Mouse (Mus musculus) heart, embryonic 14.5 days (tissue): ENCODE results near the gene Cnn3. TPM values are rescaled to one million over a fixed set of nuclear protein-coding genes. Genes with fewer than 3 reads are reported as not detected.

Source experiments
- ATAC-seq: fragments of 200-750 bp; cut with Nextera tagmentation; 2 replicates; pipeline ENCODE4 v1.8.0; 2017; ENCODE audit warnings: low read depth, moderate TSS enrichment; ENCODE audit not compliant: insufficient number of reproducible peaks, insufficient read depth, low FRiP score
- H3K27ac ChIP-seq, 2 experiments: fragments of 200-500 bp in 1 of 2; fragments of 300-500 bp in 1 of 2; sonication (generic) in 1 of 2; replicated peaks in 1 of 2; 2 replicates each; pipeline ENCODE4 v1.5.1; 2012 to 2014; ENCODE audit warnings: low read depth in 2 of 2, low read length in 2 of 2, control low read depth in 1 of 2, mild to moderate bottlenecking in 1 of 2, mixed read lengths in 1 of 2; ENCODE audit not compliant: control insufficient read depth in 1 of 2, insufficient read depth in 1 of 2
- H3K27me3 ChIP-seq: fragments of 300-500 bp; sonication (generic); 2 replicates; pipeline ENCODE4 v1.6.1; 2014; ENCODE audit warnings: mild to moderate bottlenecking, low read length, control low read depth; ENCODE audit not compliant: control insufficient read depth, insufficient read depth
- H3K36me3 ChIP-seq: fragments of 300-500 bp; sonication (generic); 2 replicates; pipeline ENCODE4 v1.6.1; 2014; ENCODE audit warnings: mild to moderate bottlenecking, control low read depth, low read length, mixed read lengths; ENCODE audit not compliant: control insufficient read depth, insufficient read depth
- H3K4me1 ChIP-seq, 2 experiments: fragments of 200-500 bp in 1 of 2; fragments of 300-500 bp in 1 of 2; sonication (generic) in 1 of 2; 2 replicates each; pipeline ENCODE4 v1.6.1; 2012 to 2014; ENCODE audit warnings: low read length in 2 of 2, control low read depth in 1 of 2, mixed read lengths in 1 of 2; ENCODE audit not compliant: control insufficient read depth in 2 of 2, insufficient read depth in 2 of 2
- H3K4me2 ChIP-seq: fragments of 300-500 bp; sonication (generic); 2 replicates; pipeline ENCODE4 v1.6.1; 2014; ENCODE audit warnings: mild to moderate bottlenecking, low read length
- H3K4me3 ChIP-seq, 2 experiments: fragments of 200-500 bp in 1 of 2; fragments of 300-500 bp in 1 of 2; sonication (generic) in 1 of 2; 2 replicates each; pipeline ENCODE4 v1.5.1; 2012 to 2014; ENCODE audit warnings: low read length in 2 of 2, mild to moderate bottlenecking in 2 of 2, control low read depth in 1 of 2, low read depth in 1 of 2, moderate library complexity in 1 of 2; ENCODE audit not compliant: control insufficient read depth in 1 of 2, insufficient read depth in 1 of 2
- H3K9ac ChIP-seq: fragments of 300-500 bp; sonication (generic); 2 replicates; pipeline ENCODE4 v1.6.1; 2014; ENCODE audit warnings: mild to moderate bottlenecking, low read length
- H3K9me3 ChIP-seq: fragments of 300-500 bp; sonication (generic); 2 replicates; pipeline ENCODE4 v1.6.1; 2016; ENCODE audit warnings: low read length, control low read depth; ENCODE audit not compliant: control insufficient read depth
- WGBS: fragments of 180-500 bp; shearing (Covaris S2); extraction: QIAGEN DNeasy Blood & Tissue Kit; methylation state at CpG from one replicate; pipeline ENCODE4 v1.1.7; 2014; 5-methylcytosine and 5-hydroxymethylcytosine counted together
- polyA plus RNA-seq: library from polyadenylated mRNA; unstranded; fragments of >200 nt; fragmentation: Nextera tagmentation; extraction: Ambion mirVana; gene quantifications from 2 replicates; pipeline ENCODE4 v1.2.1, GENCODE M21; 2014

The Cnn3 gene
- polyA plus RNA-seq, 1 experiment from 2014 or later: 372 TPM

DNA sequence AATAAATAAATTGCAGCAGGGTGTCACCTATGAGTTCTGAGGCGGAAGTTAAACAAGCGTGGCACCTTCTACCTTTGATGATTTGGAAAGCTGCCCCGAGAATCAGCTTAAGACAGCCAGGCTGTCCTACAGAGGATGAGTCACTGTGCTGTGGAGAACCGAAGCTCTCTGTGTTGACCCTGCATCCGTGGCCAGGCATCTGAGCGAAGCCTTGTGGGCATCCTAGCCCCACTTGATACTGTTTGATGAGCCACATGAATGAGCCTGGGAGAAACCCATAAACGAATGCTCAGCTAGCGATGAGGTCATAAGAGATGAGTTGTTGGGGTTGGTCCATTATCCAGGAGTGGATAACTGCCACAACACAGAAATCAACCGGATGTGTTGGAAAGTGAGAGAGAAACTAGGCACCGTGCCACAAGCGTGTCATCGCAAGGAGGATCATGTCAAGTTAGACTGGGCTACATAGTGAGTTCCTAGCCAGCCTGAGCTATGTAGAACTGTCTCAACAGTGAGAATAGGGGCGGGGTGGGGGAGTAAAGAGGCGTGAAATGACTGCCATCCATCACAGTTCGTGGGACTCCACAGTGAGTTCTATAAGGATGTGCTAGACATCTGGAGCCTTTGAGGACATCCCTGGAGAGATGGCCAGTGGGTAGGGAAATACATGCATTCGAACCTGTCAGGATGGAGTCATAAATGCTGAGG lies 30.6 kb upstream of the Cnn3 start:
- Histone ChIP-seq H3K27ac (no peak overlapping the region), H3K27me3 (no peaks in the 10 kb centered on the region), H3K4me3 (no peak overlapping the region), H3K4me2 (no peak overlapping the region), H3K36me3 (no peaks in the 10 kb centered on the region), H3K4me1 (peaks cover 2 to 7% of the 10 kb centered on the region in 2 experiments; a peak in 3 of 4 replicates), H3K9ac (no peak overlapping the region), H3K9me3 (no peaks in the 10 kb centered on the region)
- no peak for ATAC-seq
- 69% methylated on average over 16 of the region's 16 CpGs for WGBS

GRCm38 (mm10) chr3:121396561-121396960 lies 29.7 kb upstream of the Cnn3 start:
- Histone ChIP-seq H3K36me3 (no peaks in the 10 kb centered on the region), H3K9ac (no peak overlapping the region), H3K9me3 (no peaks in the 10 kb centered on the region), H3K4me1 (peaks cover 2 to 3% of the 10 kb centered on the region in 2 experiments; a peak in 2 of 4 replicates), H3K27ac (no peak overlapping the region), H3K4me3 (no peak overlapping the region), H3K27me3 (no peaks in the 10 kb centered on the region), H3K4me2 (no peak overlapping the region)
- ATAC-seq: no peak
- WGBS: 74% methylated on average over 7 of the region's 7 CpGs

DNA sequence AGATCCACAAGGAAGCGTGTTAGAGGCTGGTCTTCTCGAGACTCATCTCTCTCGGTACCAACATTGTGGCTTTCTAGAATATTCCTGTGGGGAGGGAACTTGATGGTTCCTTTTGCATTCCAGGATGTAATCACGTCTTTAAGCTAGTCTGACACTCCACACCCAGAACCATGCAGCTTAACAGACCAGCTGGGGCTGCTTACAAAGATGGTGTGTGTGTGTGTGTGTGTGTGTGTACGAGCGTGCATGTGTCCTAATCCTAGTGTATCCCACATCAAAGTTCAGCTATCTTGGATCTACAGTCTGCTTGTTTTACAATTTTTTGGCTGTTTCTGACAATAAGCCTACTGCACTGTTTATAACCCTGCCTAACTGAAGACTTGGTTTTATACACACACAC lies 29.3 kb upstream of the Cnn3 start:
- no peaks in the 10 kb centered on the region for H3K36me3 ChIP-seq
- no peak overlapping the region for H3K4me2 ChIP-seq
- H3K4me3 ChIP-seq: no peak overlapping the region
- ATAC-seq: no peak
- no peak overlapping the region for H3K27ac ChIP-seq
- H3K27me3 ChIP-seq: no peaks in the 10 kb centered on the region
- H3K9me3 ChIP-seq: no peaks in the 10 kb centered on the region
- WGBS: 77% methylated on average over 6 of the region's 6 CpGs
- peaks cover 2 to 3% of the 10 kb centered on the region in 2 experiments; a peak in 2 of 4 replicates for H3K4me1 ChIP-seq
- no peak overlapping the region for H3K9ac ChIP-seq

- Histone ChIP-seq H3K27me3 (no peaks in the 10 kb centered on the region), H3K9ac (no peak overlapping the region), H3K4me1 (no peaks in the 10 kb centered on the region), H3K27ac (no peak overlapping the region), H3K9me3 (no peaks in the 10 kb centered on the region), H3K36me3 (no peaks in the 10 kb centered on the region), H3K4me3 (no peak overlapping the region), H3K4me2 (no peak overlapping the region)
- WGBS: 77% methylated on average over 4 of the region's 4 CpGs
- ATAC-seq: no peak
These were observed 24.9 kb upstream of the Cnn3 start for GRCm38 (mm10) chr3:121401384-121401783.

DNA sequence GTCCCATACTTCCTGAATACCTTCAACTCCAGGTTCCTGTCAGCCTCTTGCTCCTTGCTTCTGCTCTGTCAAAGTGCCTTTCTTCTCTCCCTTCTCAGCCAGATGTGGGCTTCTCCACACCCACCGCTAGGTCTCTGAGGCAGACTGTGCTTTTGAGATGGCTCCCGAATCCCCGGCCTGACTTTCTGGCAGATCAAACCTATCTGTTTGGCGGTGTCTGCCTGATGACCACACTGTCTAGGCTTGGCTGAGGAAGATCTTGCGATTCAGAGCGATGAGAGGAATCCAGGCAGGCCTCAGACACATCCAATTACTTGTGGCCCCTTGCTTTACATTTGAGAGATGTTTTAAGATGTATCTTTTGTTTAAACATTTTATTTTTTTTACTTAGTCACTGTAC lies 24.2 kb upstream of the Cnn3 start:
- no peaks in the 10 kb centered on the region for H3K27me3 ChIP-seq
- no peak overlapping the region for H3K9ac ChIP-seq
- no peak overlapping the region for H3K4me3 ChIP-seq
- H3K9me3 ChIP-seq: no peaks in the 10 kb centered on the region
- ATAC-seq: no peak
- H3K27ac ChIP-seq: no peak overlapping the region
- 83% methylated on average over 6 of the region's 6 CpGs for WGBS
- H3K36me3 ChIP-seq: no peaks in the 10 kb centered on the region
- H3K4me2 ChIP-seq: no peak overlapping the region
- no peaks in the 10 kb centered on the region for H3K4me1 ChIP-seq

GRCm38 (mm10) chr3:121403449-121403848 lies 22.8 kb upstream of the Cnn3 start:
- H3K27me3 ChIP-seq: no peaks in the 10 kb centered on the region
- H3K9me3 ChIP-seq: no peaks in the 10 kb centered on the region
- no peak overlapping the region for H3K9ac ChIP-seq
- no peak overlapping the region for H3K27ac ChIP-seq
- H3K4me3 ChIP-seq: no peak overlapping the region
- H3K4me1 ChIP-seq: peaks cover 0 to 4% of the 10 kb centered on the region in 2 experiments; a peak in 1 of 4 replicates
- H3K4me2 ChIP-seq: no peak overlapping the region
- H3K36me3 ChIP-seq: no peaks in the 10 kb centered on the region
- ATAC-seq: no peak
- WGBS: 46% methylated on average over 5 of the region's 5 CpGs

DNA sequence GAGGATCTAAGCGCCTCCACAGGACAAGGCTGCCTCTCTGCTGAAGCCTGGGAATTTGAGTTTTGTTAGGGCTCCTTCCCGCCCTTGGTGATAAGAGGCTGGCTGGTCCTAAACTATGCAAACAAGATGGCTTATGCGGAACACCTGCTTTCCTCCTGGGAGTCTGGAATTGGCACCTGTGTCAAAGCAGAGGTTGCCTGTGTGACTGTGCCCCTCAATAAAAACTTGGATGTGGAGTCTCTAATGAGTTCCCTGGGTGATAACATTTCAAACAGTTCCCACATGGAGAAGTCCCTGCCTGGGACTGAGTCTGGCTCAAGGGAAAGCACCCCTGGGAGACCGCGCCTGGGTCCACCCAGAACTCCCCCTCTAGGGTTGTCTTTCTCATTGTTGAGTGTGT lies 21.2 kb upstream of the Cnn3 start:
- no peak overlapping the region for H3K27ac ChIP-seq
- H3K27me3 ChIP-seq: no peaks in the 10 kb centered on the region
- WGBS: 67% methylated on average over 5 of the region's 5 CpGs
- no peak overlapping the region for H3K9ac ChIP-seq
- ATAC-seq: no peak
- H3K4me3 ChIP-seq: no peak overlapping the region
- H3K4me1 ChIP-seq: peaks cover 0 to 4% of the 10 kb centered on the region in 2 experiments; a peak in 1 of 4 replicates
- H3K9me3 ChIP-seq: no peaks in the 10 kb centered on the region
- no peak overlapping the region for H3K4me2 ChIP-seq
- no peaks in the 10 kb centered on the region for H3K36me3 ChIP-seq

- WGBS: 60% methylated on average over 9 of the region's 9 CpGs
- H3K4me1 ChIP-seq: peaks cover 0 to 4% of the 10 kb centered on the region in 2 experiments; a peak in 1 of 4 replicates
- no peaks in the 10 kb centered on the region for H3K9me3 ChIP-seq
- no peak overlapping the region for H3K9ac ChIP-seq
- H3K36me3 ChIP-seq: no peaks in the 10 kb centered on the region
- no peak overlapping the region for H3K4me3 ChIP-seq
- ATAC-seq: no peak
- H3K27ac ChIP-seq: no peak overlapping the region
- no peaks in the 10 kb centered on the region for H3K27me3 ChIP-seq
- no peak overlapping the region for H3K4me2 ChIP-seq
These were observed 18.9 kb upstream of the Cnn3 start for GRCm38 (mm10) chr3:121407417-121407816.
